Mouse (Mus musculus) heart, postnatal 14 days (tissue): ENCODE results near the gene Luc7l2. TPM values are rescaled to one million over a fixed set of nuclear protein-coding genes. Genes with fewer than 3 reads are reported as not detected.
"Not testable (repeated sequence)": the region's sequence is repeated elsewhere in the genome, so short reads cannot be mapped to it uniquely, and the experiment has no call there.

Experiments
- DNase-seq, 2 experiments: peaks; one replicate each; pipeline ENCODE4 v3.0.0; 2021 to 2022
- intact Hi-C: fragments of 180-260 bp; cut with DNase I; formaldehyde crosslinking; loops from one replicate; pipeline ENCODE4 v1.15.1; 2025
- long read RNA-seq, 2 experiments: library from polyadenylated mRNA; stranded (forward); transcript quantifications; one replicate each; pipeline ENCODE4 v2.0.0; 2021
- total RNA-seq, 2 experiments: library from RNA; stranded (reverse); gene quantifications; 2 replicates each; pipeline ENCODE4 v1.2.3; 2021

Gene Luc7l2
- 100 to 1,000 TPM; 113 to 119 TPM for total RNA-seq
- long read RNA-seq, experiment 1, full-length matches to known transcripts: 23 of 64 reads
- long read RNA-seq, experiment 1, partial matches to known transcripts: 29 of 64 reads
- long read RNA-seq, experiment 1, other reads (novel, unspliced or antisense): 12 of 64 reads
- long read RNA-seq, experiment 2, full-length matches to known transcripts: 12 of 33 reads
- long read RNA-seq, experiment 2, partial matches to known transcripts: 13 of 33 reads
- long read RNA-seq, experiment 2, other reads (novel, unspliced or antisense): 8 of 33 reads

DNA sequence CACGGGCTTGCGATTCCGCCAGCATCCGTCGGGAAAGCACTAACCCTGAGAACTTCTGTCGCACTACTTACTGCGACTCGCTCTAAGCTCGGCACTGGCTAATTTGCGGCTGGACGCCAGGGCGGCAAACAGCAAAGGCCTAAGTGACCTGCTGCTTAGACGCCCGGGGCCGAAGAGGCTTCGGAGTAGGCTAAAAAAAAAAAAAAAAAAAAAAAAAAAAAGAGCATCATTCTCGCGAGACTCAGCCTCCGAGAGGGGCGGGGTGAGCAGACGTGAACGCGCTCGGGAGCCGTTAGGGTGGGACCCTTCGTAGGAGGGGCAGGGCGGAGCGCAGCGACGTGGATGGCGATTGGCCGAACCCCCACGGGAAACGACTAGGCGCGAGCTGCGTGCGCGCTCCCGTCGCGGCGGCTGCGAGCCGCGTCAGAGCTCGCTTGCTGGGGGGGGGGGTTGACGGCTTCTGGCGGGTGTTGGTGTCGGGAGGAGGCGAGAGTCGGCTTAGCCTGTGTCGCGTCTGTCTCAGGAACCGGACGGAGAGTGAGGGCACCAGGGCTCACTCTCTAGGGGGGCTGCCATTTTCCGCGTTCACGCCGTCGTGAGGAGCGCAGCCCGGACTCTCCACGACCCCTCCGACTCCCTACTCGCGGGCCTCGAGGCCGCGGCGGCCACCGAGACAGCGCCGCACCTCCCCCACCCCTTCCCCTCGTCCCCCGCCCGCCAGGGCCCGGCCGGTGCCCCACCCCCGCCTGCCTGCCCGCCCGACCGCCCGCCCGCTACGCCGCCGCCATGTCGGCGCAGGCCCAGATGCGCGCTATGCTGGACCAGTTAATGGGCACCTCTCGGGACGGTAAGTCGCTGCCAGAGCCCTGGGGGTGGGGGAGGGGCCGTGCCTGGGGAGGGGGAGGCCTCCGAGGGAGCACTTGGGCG, at the start of gene Luc7l2:
Luc7l2 (plus strand) TSS at position 273 of the 927 bp plus-strand sequence.
- peak; percentile 96 to 97 for DNase-seq
- intact Hi-C loops: no loop called here

- intact Hi-C loops: no loop called here
- DNase-seq: no peak
These were observed 39.0 kb upstream of the Luc7l2 start for GRCm38 (mm10) chr6:38512096-38512495.

DNA sequence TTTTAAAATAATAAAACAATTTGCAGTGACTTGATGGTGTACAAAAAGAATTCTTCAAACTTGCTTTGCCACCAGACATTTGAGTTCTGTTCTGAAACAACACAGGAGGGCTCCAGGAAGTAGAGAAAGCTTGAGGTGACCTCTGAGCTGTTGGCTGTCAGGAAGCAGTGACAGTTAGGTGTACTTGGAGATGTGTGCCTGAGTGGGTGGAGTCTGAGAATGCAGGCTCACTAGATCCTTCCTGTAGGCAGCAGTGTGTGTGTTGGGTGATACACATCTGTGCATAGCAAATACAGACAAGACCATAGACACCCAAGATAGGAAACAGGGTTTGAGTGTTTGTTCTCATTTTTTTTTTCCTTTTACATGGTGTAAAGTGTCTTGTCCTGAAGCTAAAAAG, 38.3 kb upstream of the Luc7l2 start:
- no peak for DNase-seq
- intact Hi-C loops: no loop called here

GRCm38 (mm10) chr6:38515201-38515600, 35.9 kb upstream of the Luc7l2 start:
- DNase-seq: no peak
- intact Hi-C loops: no loop called here

DNA sequence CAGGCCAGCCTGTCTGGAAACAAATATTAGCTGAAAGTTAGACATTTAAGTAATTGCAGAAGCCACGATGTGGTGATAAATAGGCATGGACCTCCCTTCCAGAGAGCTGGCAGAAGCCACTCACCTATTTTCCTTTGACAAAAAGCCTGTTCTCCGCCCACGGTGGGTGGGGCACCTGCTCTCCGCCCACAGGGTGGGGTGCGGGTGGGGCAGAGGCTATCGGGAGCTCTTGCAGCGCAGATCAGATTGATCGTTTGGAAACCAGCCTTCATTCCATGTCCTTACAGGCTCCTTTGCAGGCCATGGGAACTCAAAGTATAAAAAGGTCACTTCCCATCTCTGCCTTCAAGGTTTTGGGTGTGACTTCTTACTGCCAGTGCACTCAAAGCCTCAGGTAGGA, 27.3 kb upstream of the Luc7l2 start:
- DNase-seq: no peak
- intact Hi-C loops: no loop called here

GRCm38 (mm10) chr6:38531211-38531820, 19.8 kb upstream of the Luc7l2 start:
- intact Hi-C loops: loop anchor here (1.0 to 5.0 kb wide), 2 partner anchors 39 to 99 kb away; partner anchors contain the start of gene Ubn2
- peak; percentile 16 to 33 for DNase-seq

GRCm38 (mm10) chr6:38532500-38533420, 18.4 kb upstream of the Luc7l2 start:
- DNase-seq: peak; percentile 11 to 29

DNA sequence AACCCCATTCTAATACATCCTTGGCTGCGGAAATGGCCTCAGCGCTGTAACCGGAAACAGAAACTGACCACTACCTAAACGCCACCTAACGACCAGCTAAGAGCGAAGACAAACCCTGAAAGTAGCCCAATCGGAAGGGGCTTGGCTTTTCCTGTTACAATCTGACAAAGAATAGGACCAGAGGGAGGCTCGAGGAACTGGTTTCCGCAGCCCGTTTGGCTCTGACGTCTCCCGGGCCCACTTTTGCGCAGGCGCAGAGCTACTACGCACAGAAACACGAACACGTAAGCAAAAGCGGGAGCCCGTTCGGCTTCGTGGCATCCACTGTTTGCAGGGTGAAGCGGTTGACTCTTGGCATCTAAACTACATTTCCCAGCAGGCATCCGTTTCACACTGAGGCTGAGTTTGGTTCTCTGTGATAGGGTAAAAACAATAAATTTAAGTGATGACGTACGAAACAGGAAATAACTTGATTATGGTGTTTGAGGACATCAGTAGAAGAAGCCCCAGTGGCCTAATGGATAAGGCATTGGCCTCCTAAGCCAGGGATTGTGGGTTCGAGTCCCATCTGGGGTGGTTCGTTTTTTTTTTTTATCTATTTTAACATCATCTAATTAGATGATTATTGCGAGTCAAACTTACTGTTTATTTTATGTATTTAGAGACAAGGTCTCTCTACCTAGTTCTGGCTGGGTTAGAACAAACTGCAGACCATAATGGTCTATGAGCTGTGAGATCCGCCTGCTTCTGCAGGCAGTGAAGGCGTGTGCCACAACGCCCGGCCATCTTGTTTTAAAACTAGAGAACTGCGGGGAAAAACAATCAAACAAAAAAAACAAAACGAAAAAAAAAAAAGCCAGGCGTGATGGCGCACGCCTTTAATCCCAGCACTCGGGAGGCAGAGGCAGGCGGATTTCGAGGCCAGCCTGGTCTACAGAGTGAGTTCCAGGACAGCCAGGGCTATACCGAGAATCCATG, 17.4 kb upstream of the Luc7l2 start, which contains the start of gene Fmc1:
Fmc1 (plus strand) TSS at position 75 of the 978 bp plus-strand sequence.
- peak; percentile 95 to 97 for DNase-seq
- intact Hi-C loops: loop anchor here (5.0 kb wide), 1 partner anchor 101 kb away; the partner anchor contains the start of gene Ubn2

More at GRCm38 (mm10) chr6:38532500-38533420, 18.4 kb upstream of the Luc7l2 start:
- intact Hi-C loops: loop anchor here (5.0 kb wide), 1 partner anchor 100 kb away; the partner anchor contains the start of gene Ubn2

DNA sequence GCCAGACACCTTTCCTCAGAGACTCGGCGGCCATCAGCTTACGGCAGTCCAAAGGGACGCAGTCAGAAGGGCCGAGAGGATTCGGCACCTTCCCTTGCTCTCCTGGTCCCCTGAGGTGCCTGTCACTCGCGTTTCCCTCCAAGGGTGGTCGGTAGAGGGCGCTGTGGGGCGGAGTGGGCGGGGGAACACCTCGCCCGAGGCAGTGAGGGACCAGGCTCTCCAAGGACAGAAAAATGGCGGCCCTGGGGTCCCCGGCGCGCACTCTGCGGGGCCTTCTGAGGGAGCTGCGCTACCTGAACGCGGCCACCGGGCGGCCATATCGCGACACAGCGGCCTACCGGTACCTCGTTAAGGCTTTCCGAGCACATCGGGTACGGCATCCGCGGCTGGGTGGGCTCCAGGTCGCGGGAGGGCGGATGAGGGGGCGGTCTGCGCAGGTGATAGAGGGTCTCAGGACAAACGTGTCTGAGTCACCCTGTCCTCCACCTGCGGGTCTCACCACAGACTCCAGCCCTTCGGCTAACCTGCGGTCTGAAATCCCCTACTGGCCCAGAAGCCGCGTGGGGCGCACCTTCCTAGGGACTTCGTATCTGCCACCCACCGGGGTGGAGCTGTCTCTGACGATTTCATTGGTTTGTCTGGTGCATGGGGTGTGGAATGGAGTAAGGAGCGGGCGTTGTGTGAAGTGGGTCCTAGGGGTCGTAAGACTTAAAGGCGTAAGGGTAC, 16.3 kb upstream of the Luc7l2 start:
- intact Hi-C loops: loop anchor here (1.0 to 5.0 kb wide), 2 partner anchors 13 to 103 kb away; partner anchors contain the start of gene Ubn2
- peak; percentile 99 to 100 for DNase-seq

- no peak for DNase-seq
- intact Hi-C loops: loop anchor here (1.0 kb wide), 1 partner anchor 13 kb away; no protein-coding TSS in a partner anchor
These were observed 15.8 kb upstream of the Luc7l2 start for GRCm38 (mm10) chr6:38535366-38535690.

DNA sequence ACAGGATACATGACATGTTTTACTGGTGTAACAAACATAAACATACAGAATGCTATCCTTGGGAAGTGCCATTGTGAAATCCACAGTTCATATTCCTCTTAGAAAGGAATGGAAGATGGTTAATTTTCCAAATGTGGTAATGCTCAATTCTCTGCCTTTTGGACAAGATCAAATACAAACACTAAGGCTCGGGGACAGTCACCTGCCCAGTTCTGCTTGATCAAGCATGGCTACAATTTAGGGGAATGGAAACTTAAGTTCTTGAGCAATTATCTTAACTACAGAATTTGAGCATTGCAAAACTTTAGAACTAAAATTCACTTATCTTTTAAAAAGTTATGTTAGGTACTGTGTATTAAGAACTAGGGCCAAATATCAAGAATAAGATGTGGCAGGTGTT, 15.3 kb upstream of the Luc7l2 start:
- intact Hi-C loops: loop anchor here (1.0 kb wide), 1 partner anchor 13 kb away; no protein-coding TSS in a partner anchor
- DNase-seq: no peak

- intact Hi-C loops, DNase-seq: not testable (repeated sequence)
These were observed 7.0 kb upstream of the Luc7l2 start for GRCm38 (mm10) chr6:38544141-38544540.

DNA sequence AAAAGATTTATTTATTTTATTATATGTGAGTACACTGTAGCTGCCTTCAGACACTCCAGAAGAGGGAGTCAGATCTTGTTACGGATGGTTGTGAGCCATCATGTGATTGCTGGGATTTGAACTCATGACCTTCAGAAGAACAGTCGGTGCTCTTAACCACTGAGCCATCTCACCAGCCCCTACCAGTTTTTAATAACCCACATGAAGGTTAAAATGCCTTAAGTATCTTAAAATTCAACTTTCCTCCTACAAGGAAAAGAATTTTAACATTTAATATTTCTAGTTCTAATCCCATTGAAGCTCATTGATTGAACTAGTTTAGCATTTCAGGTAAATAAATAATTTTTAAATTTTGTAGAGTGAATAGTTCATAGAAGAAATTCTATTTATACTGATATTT, 4.1 kb upstream of the Luc7l2 start:
- intact Hi-C loops: not testable (repeated sequence)

DNA sequence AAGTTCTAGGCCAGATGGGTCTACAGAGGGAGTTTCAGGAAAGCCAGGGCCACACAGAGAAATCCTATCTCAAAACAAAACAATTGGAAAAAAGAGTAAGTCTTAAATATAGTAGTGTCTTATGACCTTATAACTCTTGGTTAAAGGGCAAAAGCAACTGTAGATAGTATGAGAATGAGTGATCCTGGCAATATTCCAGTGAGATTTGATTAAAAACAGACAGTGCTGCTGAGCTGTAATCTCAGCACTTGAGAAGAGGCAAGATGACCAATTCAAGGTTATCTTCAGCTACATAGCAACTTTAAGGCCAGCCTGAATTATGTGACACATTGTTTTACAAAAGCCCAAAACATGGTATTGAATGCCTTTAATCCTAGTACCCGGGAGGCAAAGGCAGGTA, 3.4 kb upstream of the Luc7l2 start:
- no peak for DNase-seq
- intact Hi-C loops: loop anchor here (1.0 kb wide), 1 partner anchor 12 kb away; no protein-coding TSS in a partner anchor

More for the DNA sequence above, 4.1 kb upstream of the Luc7l2 start:
- DNase-seq: not testable (repeated sequence)

DNA sequence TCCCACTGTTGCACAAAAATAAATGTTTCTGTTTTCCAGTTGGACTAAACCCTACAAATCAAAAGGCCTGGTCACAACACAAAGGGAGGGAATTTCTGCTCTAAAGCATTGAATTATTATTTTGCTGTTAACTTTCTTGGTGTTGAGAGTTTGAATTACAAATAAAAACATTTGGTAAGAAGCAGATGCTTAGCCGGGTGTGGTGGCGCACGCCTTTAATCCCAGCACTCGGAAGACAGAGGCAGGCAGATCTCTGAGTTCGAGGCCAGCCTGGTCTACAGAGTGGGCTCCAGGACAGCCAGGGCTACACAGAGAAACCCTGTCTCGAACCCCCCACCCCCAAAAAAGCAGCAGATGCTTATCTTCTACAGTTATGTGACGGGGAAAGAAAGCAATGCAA, 2.5 kb upstream of the Luc7l2 start:
- DNase-seq: not testable (repeated sequence)
- intact Hi-C loops: loop anchor here (1.0 kb wide), 1 partner anchor 13 kb away; no protein-coding TSS in a partner anchor

- DNase-seq, intact Hi-C loops: not testable (repeated sequence)
These were observed 1.3 kb upstream of the Luc7l2 start for GRCm38 (mm10) chr6:38549840-38550239.
